Mouse (Mus musculus) ZHBTc4 (cell line): ENCODE data around the gene Slc27a3.
A peak's percentile ranks its signal among the peaks of the same experiment; 100 is the strongest.

Experiments
- DNase-seq: peaks from one replicate; pipeline ENCODE4 v3.0.0-alpha.2; 2011; ENCODE audit warnings: low read depth, low spot score

The Slc27a3 gene

DNA sequence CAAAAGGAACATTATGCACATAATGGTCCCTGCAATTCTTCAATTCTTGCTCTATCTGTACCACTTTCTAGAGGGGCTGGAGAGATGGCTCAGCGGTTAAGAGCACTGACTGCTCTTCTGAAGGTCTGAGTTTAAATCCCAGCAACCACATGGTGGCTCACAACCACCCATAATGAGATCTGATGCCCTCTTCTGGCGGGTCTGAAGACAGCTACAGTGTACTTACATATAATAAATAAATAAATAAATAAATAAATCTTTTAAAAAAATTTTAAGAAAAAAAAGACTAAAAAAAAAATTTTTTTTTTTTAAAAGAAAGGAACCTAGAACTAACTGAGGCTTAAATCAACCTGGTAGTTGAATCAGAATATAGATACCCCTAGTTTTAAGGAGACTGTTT, 46.9 kb downstream of the Slc27a3 start:
- DNase-seq = peak; percentile 71

DNA sequence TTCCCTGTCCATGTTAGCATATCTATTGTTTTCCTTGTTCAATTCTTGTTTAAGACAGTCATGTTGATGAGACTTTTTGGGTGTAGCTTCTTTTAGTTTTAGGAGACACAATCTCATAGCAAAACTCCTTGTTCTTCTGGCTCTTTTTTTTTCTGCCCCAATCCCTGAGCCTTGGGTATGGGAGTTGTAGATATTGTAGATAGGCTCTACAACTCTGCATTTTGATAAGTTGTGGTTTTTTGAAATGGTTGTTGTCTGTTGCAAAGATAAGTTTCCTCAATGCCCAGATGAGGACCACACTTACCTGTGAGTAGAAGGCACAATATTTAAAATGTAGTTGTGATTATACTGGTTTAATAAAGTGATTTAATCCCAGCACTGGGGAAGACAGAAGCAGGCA, 49.6 kb downstream of the Slc27a3 start:
- no peak for DNase-seq

DNA sequence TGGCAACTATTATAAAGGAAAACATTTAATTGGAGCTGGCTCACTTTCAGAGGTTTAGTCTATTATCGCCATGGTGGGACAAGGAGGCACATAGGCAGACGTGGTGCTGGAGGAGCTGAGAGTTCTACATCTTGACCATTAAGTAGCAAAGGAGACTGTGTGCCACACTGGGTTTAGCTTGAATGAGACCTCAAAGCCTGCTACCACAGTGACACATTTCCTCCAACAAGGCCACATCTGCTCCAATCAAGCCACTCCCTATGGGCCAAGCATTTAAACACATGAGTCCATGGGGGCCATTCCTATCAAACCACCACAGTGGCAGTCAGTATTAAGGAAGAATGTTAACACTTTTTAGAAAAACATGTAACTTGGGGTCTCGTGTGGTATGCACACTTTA, 51.5 kb downstream of the Slc27a3 start:
- no peak for DNase-seq

DNA sequence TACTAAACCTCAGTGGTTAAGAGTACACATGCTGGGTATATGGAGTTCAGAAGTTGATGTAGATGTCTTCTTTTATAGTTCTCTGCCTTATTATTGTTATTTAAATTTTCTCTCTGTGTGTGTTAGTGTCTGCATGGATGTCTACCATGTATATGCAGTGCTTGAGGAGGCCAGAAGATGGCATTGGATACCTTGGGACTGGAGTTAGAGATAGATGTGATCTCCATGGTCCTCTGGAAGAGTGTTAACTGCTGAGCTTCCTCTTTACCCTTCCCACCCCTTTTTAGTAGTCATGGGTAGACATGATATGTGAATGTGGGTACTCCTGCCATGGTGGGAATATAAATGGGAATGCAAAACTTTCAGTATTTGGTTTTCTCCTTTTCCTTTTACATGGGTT, 54.2 kb downstream of the Slc27a3 start:
- peak; percentile 20 for DNase-seq
